Mouse (Mus musculus): ENCODE results near the gene Gm21882. TPM values are rescaled to one million over a fixed set of nuclear protein-coding genes. Genes with fewer than 3 reads are reported as not detected.
"Not testable (repeated sequence)": the region's sequence is repeated elsewhere in the genome, so short reads cannot be mapped to it uniquely, and the experiment has no call there.

Gene Gm21882
- total RNA-seq (2014; fragmentation: Nextera tagmentation): not detected in 2 replicates
- total RNA-seq (2017): not detected in 2 replicates

DNA sequence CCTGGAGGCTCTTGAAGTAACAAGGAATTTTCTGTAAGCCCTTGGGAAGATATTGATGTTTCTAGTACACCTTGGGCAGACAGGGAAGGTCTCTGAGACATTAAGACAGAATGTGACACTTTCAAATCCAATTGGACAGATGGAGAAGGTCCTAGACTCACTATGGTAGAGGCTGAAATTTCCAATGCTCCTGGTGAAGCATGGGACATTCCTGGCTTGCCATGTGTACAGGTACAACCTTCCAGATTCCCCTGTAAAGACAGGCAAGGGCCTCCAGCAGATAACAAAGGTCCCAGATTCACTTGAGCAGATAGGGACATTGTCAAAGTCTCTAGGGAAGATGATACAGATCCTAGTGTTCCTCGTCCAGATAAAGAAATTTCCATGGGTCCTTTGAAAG, at the start of gene Gm21882:
TSS of gene Gm21882 (minus strand) at position 101 of the 400 bp plus-strand sequence.
- ATAC-seq (replicated peaks; ENCODE audit: poor library complexity, severe bottlenecking): not testable (repeated sequence)

Other genes starting within 250 kb of the Gm21882 start
- gene Gm21865, start 64.6 kb downstream of the Gm21882 start, total RNA-seq (2014; fragmentation: Nextera tagmentation): not detected in 2 replicates
- gene Gm21865, start 64.6 kb downstream of the Gm21882 start, total RNA-seq (2017): not detected in 2 replicates

Measured in granulocyte monocyte progenitor cell, adult 5-6 weeks (primary cell).